ENCODE assay signal across 8 mouse cellular contexts in genomic region chr7:18990601-18991295, GRCm38 (mm10). TPM values are rescaled to one million over a fixed set of nuclear protein-coding genes. Genes with fewer than 3 reads are reported as not detected.
DNase-seq lines count a peak whose midpoint lies in the region; ATAC-seq lines count a peak whose summit lies in the region.

Mypop (plus strand) TSS chr7:18991245.

- H3K4me3 ChIP-seq in heart, embryonic 14.5 days (ENCODE audit: control insufficient read depth in 1 of 2, insufficient read depth in 1 of 2, low read depth in 1 of 2, low read length in 2 of 2), result peak within 1 kb of the TSS; percentile 42 to 45
- peak within 1 kb of the TSS; percentile 58 for H3K4me3 ChIP-seq in liver, embryonic 13.5 days (replicated peaks)
- peak within 1 kb of the TSS; percentile 60 for H3K4me3 ChIP-seq in stomach, embryonic 16.5 days (replicated peaks; ENCODE audit: low read length)

- peak within 1 kb of the TSS; percentile 60 to 70 for H3K27ac ChIP-seq in heart, embryonic 14.5 days (replicated peaks in 1 of 2; ENCODE audit: control insufficient read depth in 1 of 2, insufficient read depth in 1 of 2, low read depth in 2 of 2, low read length in 2 of 2)
- H3K27ac ChIP-seq in liver, embryonic 13.5 days, result no peak within 1 kb of the TSS
- peak within 1 kb of the TSS; percentile 70 for H3K27ac ChIP-seq in stomach, embryonic 16.5 days (ENCODE audit: low read length)

- under 1% methylated on average over 37 of the region's 37 CpGs for WGBS in heart, embryonic 14.5 days
- WGBS in liver, embryonic 13.5 days (ENCODE audit: insufficient replicate concordance), result under 1% methylated on average over 37 of the region's 37 CpGs
- under 1% methylated on average over 36 of the region's 37 CpGs for WGBS in stomach, embryonic 16.5 days

- H3K27me3 ChIP-seq in heart, embryonic 14.5 days (ENCODE audit: control insufficient read depth, insufficient read depth, low read length), result peaks cover 26% of the 10 kb centered on the region
- peaks cover 74% of the 10 kb centered on the region for H3K27me3 ChIP-seq in liver, embryonic 13.5 days
- peaks cover 19% of the 10 kb centered on the region; the same call in 1 of the 2 replicates for H3K27me3 ChIP-seq in stomach, embryonic 16.5 days (ENCODE audit: control insufficient read depth, insufficient read depth, low read length)

- H3K4me1 ChIP-seq in heart, embryonic 14.5 days (ENCODE audit: control insufficient read depth in 2 of 2, insufficient read depth in 2 of 2, low read length in 2 of 2), result peaks cover 5 to 18% of the 10 kb centered on the region in 2 experiments
- H3K4me1 ChIP-seq in liver, embryonic 13.5 days (replicated peaks), result peaks cover 23% of the 10 kb centered on the region
- H3K4me1 ChIP-seq in stomach, embryonic 16.5 days (ENCODE audit: control insufficient read depth, insufficient read depth, low read length), result peaks cover 18% of the 10 kb centered on the region; the same call in 1 of the 2 replicates

- no peaks in the 10 kb centered on the region for H3K9me3 ChIP-seq in heart, embryonic 14.5 days (ENCODE audit: control insufficient read depth, low read length)
- H3K9me3 ChIP-seq in liver, embryonic 13.5 days (replicated peaks), result no peaks in the 10 kb centered on the region
- H3K9me3 ChIP-seq in stomach, embryonic 16.5 days (replicated peaks; ENCODE audit: control insufficient read depth, low read length), result no peaks in the 10 kb centered on the region

- peak within 1 kb of the TSS; percentile 59 for H3K9ac ChIP-seq in heart, embryonic 14.5 days (ENCODE audit: low read length)
- peak within 1 kb of the TSS; percentile 52 for H3K9ac ChIP-seq in liver, embryonic 13.5 days
- H3K9ac ChIP-seq in stomach, embryonic 16.5 days (ENCODE audit: low read length), result peak within 1 kb of the TSS; percentile 73

- H3K4me2 ChIP-seq in heart, embryonic 14.5 days (ENCODE audit: low read length), result peak within 1 kb of the TSS; percentile 77
- H3K4me2 ChIP-seq in liver, embryonic 13.5 days, result peak within 1 kb of the TSS; percentile 75
- peak within 1 kb of the TSS; percentile 87 for H3K4me2 ChIP-seq in stomach, embryonic 16.5 days (ENCODE audit: low read depth, low read length)

- peak; percentile 86 for ATAC-seq in CD4-positive, CD25-positive, alpha-beta regulatory T cell, adult 4 months
- peak; percentile 93 for ATAC-seq in heart, embryonic 14.5 days (ENCODE audit: insufficient number of reproducible peaks, insufficient read depth, low FRiP score, low read depth)
- ATAC-seq in liver, embryonic 13.5 days (ENCODE audit: low read depth), result peak; percentile 94
- peak; percentile 95 for ATAC-seq in stomach, embryonic 16.5 days (ENCODE audit: insufficient read depth, low FRiP score)

- DNase-seq in c-Kit-negative CD71-positive TER-119-positive erythroid progenitor cells, embryonic 14.5 days (ENCODE audit: low read depth, low spot score), result peak; percentile 65
- peak; percentile 100 for DNase-seq in fibroblast of lung, adult 2 months (ENCODE audit: low read depth)
- peak; percentile 100 for DNase-seq in kidney, postnatal 14 days
- DNase-seq in liver, embryonic 13.5 days, result peak; percentile 92
- peak; percentile 100 for DNase-seq in neural tube, embryonic 10.5 days (ENCODE audit: extremely low spot score, low spot score)

- no peaks in the 10 kb centered on the region for H3K36me3 ChIP-seq in heart, embryonic 14.5 days (ENCODE audit: control insufficient read depth, insufficient read depth, low read length)
- H3K36me3 ChIP-seq in liver, embryonic 13.5 days, result 0 out of 2 replicates have a peak, but pooled peaks cover 4% of the 10 kb centered on the region
- no peaks in the 10 kb centered on the region for H3K36me3 ChIP-seq in stomach, embryonic 16.5 days (ENCODE audit: control insufficient read depth, insufficient read depth, low read length)

RNA-seq across cellular contexts. Expression of gene Mypop, which starts in this region (rescaled TPM):
- 1 to 10 TPM; 1.7 to 3.0 TPM for polyA plus RNA-seq in CD4-positive, CD25-positive, alpha-beta regulatory T cell, adult 4 months (2017; shearing (Covaris generic))
- 1.3 and 1.6 TPM in 2 replicates for polyA plus RNA-seq in heart, embryonic 14.5 days (2014; fragmentation: Nextera tagmentation; extraction: Ambion mirVana)
- 0.37 and 0.82 TPM in 2 replicates for polyA plus RNA-seq in liver, embryonic 13.5 days (2015; fragmentation: Nextera tagmentation; extraction: Ambion mirVana)
- 1.6 and 2.3 TPM in 2 replicates for polyA plus RNA-seq in stomach, embryonic 16.5 days (2015; fragmentation: Nextera tagmentation; extraction: Ambion mirVana)

Comparison
In these comparisons a context has a peak if more than half of its experiments do, and no peak if none do; other contexts are left out.
1. Peak in DNase-seq, ATAC-seq, H3K4me3 ChIP-seq, H3K9ac ChIP-seq and H3K4me2 ChIP-seq in liver, embryonic 13.5 days; RNA of the gene not detected or under 1 TPM.